Mouse (Mus musculus) ES-E14 (cell line): Measurements from ENCODE around the gene Nmbr.

ENCODE experiments used
- CHD2 ChIP-seq: IDR thresholded peaks from 2 replicates; pipeline ENCODE4 v1.6.1; 2014; ENCODE audit warnings: mild to moderate bottlenecking, low read depth, low read length, inconsistent platforms
- HCFC1 ChIP-seq: IDR thresholded peaks from 2 replicates; pipeline ENCODE4 v1.6.1; 2012; ENCODE audit warnings: low read length, inconsistent platforms, borderline replicate concordance; ENCODE audit not compliant: insufficient read depth
- MAFK ChIP-seq: IDR thresholded peaks from 2 replicates; pipeline ENCODE4 v1.6.1; 2014; ENCODE audit warnings: mild to moderate bottlenecking, low read depth, low read length, inconsistent platforms; ENCODE audit not compliant: insufficient read depth
- ZC3H11A ChIP-seq: IDR thresholded peaks from 2 replicates; pipeline ENCODE4 v1.6.1; 2012; ENCODE audit warnings: low read depth, mild to moderate bottlenecking, inconsistent platforms, low read length, borderline replicate concordance
- ZNF384 ChIP-seq: IDR thresholded peaks from 2 replicates; pipeline ENCODE4 v1.6.1; 2012; ENCODE audit warnings: low read depth, low read length, inconsistent platforms

GRCm38 (mm10) chr10:14816970-14817369, 111.6 kb downstream of the Nmbr start:
- TF ChIP-seq HCFC1 (no peak), ZNF384 (no peak), ZC3H11A (no peak), MAFK (no peak), CHD2 (no peak)
